ENCODE assay signal across 8 mouse cellular contexts in the genomic region with DNA sequence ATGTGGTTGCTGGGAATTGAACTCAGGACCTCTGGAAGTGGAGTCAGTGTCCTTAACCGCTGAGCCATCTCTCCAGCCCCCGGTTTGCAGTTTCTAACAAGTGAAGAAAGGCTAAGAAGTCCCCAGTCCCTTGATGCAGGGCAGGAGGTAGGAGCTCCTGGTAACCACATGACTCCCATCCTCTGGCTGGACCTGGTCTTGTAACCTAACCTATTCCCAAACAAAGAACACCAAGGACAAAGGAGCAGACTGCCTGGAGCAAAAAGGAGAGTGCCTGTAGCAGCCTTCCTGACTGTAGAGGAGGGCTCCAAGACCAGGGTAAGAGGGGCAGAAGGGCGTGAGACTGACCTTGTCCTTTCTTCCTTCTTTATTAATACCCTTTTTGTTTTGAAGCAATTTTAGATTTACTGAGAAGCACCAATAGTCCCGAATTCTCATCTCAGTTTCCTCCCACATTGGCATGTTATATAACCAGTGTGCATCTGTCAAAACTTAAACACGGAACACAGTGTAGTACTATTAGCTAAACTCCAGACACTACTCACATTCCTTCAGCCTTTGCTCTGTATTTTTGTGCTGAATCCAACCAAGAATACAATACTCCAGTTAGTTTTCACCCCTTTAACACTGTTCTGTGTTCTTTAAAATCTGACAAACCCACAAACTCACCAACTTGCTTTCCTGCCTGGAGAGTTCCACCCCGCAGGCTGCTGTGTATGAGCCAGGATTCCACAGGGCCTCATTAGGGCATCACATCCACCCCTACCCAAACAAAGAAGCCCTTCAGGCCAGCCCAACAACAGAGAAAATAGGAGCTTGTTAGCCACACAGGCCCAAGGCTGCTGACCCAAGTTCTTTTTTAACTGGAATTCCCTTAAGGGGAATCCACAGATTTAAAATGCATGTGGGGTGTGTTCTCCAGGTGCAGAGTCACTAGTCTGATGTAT. TPM values are rescaled to one million over a fixed set of nuclear protein-coding genes. Genes with fewer than 3 reads are reported as not detected.
A peak's percentile ranks its signal among the peaks of the same experiment; 100 is the strongest.
DNase-seq lines count a peak whose midpoint lies in the region; ATAC-seq and TF ChIP-seq lines count a peak whose summit lies in the region.

No protein-coding gene starts in this region.

- H3K9ac ChIP-seq in kidney, embryonic 15.5 days: no peak overlapping the region
- no peak overlapping the region for H3K9ac ChIP-seq in hindbrain, postnatal 0 days (replicated peaks; ENCODE audit: low read length)
- H3K9ac ChIP-seq in midbrain, embryonic 16.5 days (ENCODE audit: low read depth, low read length): no peak overlapping the region

- H3K27me3 ChIP-seq in kidney, embryonic 15.5 days: no peaks in the 10 kb centered on the region
- no peaks in the 10 kb centered on the region for H3K27me3 ChIP-seq in hindbrain, postnatal 0 days (ENCODE audit: insufficient read depth, low read length)
- H3K27me3 ChIP-seq in midbrain, embryonic 16.5 days (ENCODE audit: control insufficient read depth, insufficient read depth, low read depth, low read length): no peaks in the 10 kb centered on the region

- WGBS in kidney, embryonic 15.5 days: 69% methylated on average over 6 of the region's 6 CpGs
- WGBS in hindbrain, postnatal 0 days: 57% methylated on average over 6 of the region's 6 CpGs
- WGBS in midbrain, embryonic 16.5 days: 61% methylated on average over 6 of the region's 6 CpGs

- peak overlapping the region; percentile 61 for H3K27ac ChIP-seq in kidney, embryonic 15.5 days
- H3K27ac ChIP-seq in hindbrain, postnatal 0 days: peak overlapping the region; percentile 77
- peak overlapping the region; percentile 80 for H3K27ac ChIP-seq in midbrain, embryonic 16.5 days (ENCODE audit: low read length)

- intact Hi-C loops in heart, postnatal 14 days (cut with DNase I): loop anchor here (2.0 to 10.0 kb wide), 5 partner anchors 43 to 409 kb away; no protein-coding TSS in a partner anchor

- no peak for TF ChIP-seq CTCF in hindbrain, postnatal 0 days (IDR thresholded peaks at IDR 0.05; ENCODE audit: low read depth)

- peaks cover 33% of the 10 kb centered on the region for H3K4me1 ChIP-seq in kidney, embryonic 15.5 days
- H3K4me1 ChIP-seq in hindbrain, postnatal 0 days (ENCODE audit: insufficient read depth, low read length): peaks cover 10% of the 10 kb centered on the region
- H3K4me1 ChIP-seq in midbrain, embryonic 16.5 days (ENCODE audit: control insufficient read depth, insufficient read depth, low read length): peaks cover 52% of the 10 kb centered on the region

- H3K4me2 ChIP-seq in kidney, embryonic 15.5 days: no peak overlapping the region
- no peak overlapping the region for H3K4me2 ChIP-seq in hindbrain, postnatal 0 days (ENCODE audit: low read depth, low read length)
- no peak overlapping the region for H3K4me2 ChIP-seq in midbrain, embryonic 16.5 days (ENCODE audit: low read length)

- no peak for DNase-seq in kidney, adult 18-20 months
- peak; percentile 70 for DNase-seq in embryo, embryonic 10.5 days (ENCODE audit: low spot score)
- peak; percentile 48 for DNase-seq in hindbrain, postnatal 0 days (ENCODE audit: low spot score)
- no peak for DNase-seq in heart, postnatal 14 days
- DNase-seq in cerebellum, adult 8-10 months: no peak

- no peak overlapping the region for H3K4me3 ChIP-seq in kidney, embryonic 15.5 days (replicated peaks)
- no peak overlapping the region for H3K4me3 ChIP-seq in hindbrain, postnatal 0 days (ENCODE audit: low read length)
- H3K4me3 ChIP-seq in midbrain, embryonic 16.5 days (ENCODE audit: low read depth, low read length): no peak overlapping the region

- no peaks in the 10 kb centered on the region for H3K36me3 ChIP-seq in kidney, embryonic 15.5 days
- no peaks in the 10 kb centered on the region for H3K36me3 ChIP-seq in hindbrain, postnatal 0 days (ENCODE audit: insufficient read depth, low read length)
- no peaks in the 10 kb centered on the region for H3K36me3 ChIP-seq in midbrain, embryonic 16.5 days (ENCODE audit: control insufficient read depth, insufficient read depth, low read length)

- no peak for ATAC-seq in kidney, embryonic 15.5 days (replicated peaks; ENCODE audit: low FRiP score)
- peak; percentile 77 for ATAC-seq in hindbrain, postnatal 0 days
- ATAC-seq in midbrain, embryonic 16.5 days: peak; percentile 63
- no peak for ATAC-seq in monocyte, adult 5-6 weeks (replicated peaks; ENCODE audit: insufficient number of reproducible peaks, low FRiP score, low TSS enrichment, poor library complexity, severe bottlenecking)

- H3K9me3 ChIP-seq in kidney, embryonic 15.5 days (replicated peaks): no peaks in the 10 kb centered on the region
- H3K9me3 ChIP-seq in hindbrain, postnatal 0 days (ENCODE audit: low read length): no peaks in the 10 kb centered on the region
- H3K9me3 ChIP-seq in midbrain, embryonic 16.5 days (replicated peaks; ENCODE audit: control insufficient read depth, low read length, poor library complexity, severe bottlenecking): no peaks in the 10 kb centered on the region

RNA-seq across cellular contexts. Expression of a gene that starts 58.7 kb away (rescaled TPM):
- polyA plus RNA-seq in kidney, embryonic 15.5 days (2015; fragmentation: Nextera tagmentation; extraction: Ambion mirVana): 27.1 and 33.1 TPM in 2 replicates
- 109 and 124 TPM in 2 replicates for total RNA-seq in hindbrain, postnatal 0 days (2014; rRNA removed)
- 44.7 and 48.2 TPM in 2 replicates for polyA plus RNA-seq in hindbrain, postnatal 0 days (2015; fragmentation: Nextera tagmentation; extraction: Ambion mirVana)
- 66.4 and 74.6 TPM in 2 replicates for polyA plus RNA-seq in midbrain, embryonic 16.5 days (2015; fragmentation: Nextera tagmentation; extraction: Ambion mirVana)
- total RNA-seq in monocyte, adult 5-6 weeks (2017): 4.2 to 14.6 TPM (median 9.3 TPM) in 3 replicates
- total RNA-seq in heart, postnatal 14 days (2021): 10 to 100 TPM; 93.3 to 93.7 TPM

RNA-seq across cellular contexts. Expression of a gene that starts 59.2 kb away (rescaled TPM):
- polyA plus RNA-seq in kidney, embryonic 15.5 days (2015; fragmentation: Nextera tagmentation; extraction: Ambion mirVana): 1.7 and 2.6 TPM in 2 replicates
- total RNA-seq in hindbrain, postnatal 0 days (2014; rRNA removed): 8.4 and 12.4 TPM in 2 replicates
- 6.8 and 7.9 TPM in 2 replicates for polyA plus RNA-seq in hindbrain, postnatal 0 days (2015; fragmentation: Nextera tagmentation; extraction: Ambion mirVana)
- 6.6 and 7.1 TPM in 2 replicates for polyA plus RNA-seq in midbrain, embryonic 16.5 days (2015; fragmentation: Nextera tagmentation; extraction: Ambion mirVana)
- total RNA-seq in monocyte, adult 5-6 weeks (2017): 0.39 TPM in 1 of 3 replicates, not detected in the others
- total RNA-seq in heart, postnatal 14 days (2021): 1 to 10 TPM; 2.0 to 3.2 TPM

Comparison
In these comparisons a context has a peak if more than half of its experiments do, and no peak if none do; other contexts are left out.
1. ATAC-seq: peak in hindbrain, postnatal 0 days (single experiment) and midbrain, embryonic 16.5 days (single experiment); none in kidney, embryonic 15.5 days (single experiment) and monocyte, adult 5-6 weeks (single experiment).
2. DNase-seq: peak in embryo, embryonic 10.5 days (single experiment) and hindbrain, postnatal 0 days (single experiment); none in kidney, adult 18-20 months (single experiment), heart, postnatal 14 days (0 of 2) and cerebellum, adult 8-10 months (single experiment).
3. Peak in every context shown above with its lines, with median percentiles within 50 percentile points of each other: H3K27ac ChIP-seq.